Mouse (Mus musculus): Measurements from ENCODE around the gene Fars2. TPM values are rescaled to one million over a fixed set of nuclear protein-coding genes. Genes with fewer than 3 reads are reported as not detected.
A peak's percentile ranks its signal among the peaks of the same experiment; 100 is the strongest.

Fars2 gene
- polyA plus RNA-seq, 1 experiment from 2014 or later = 30.6 TPM

- Histone ChIP-seq H3K4me2 (replicated peaks) (no peak overlapping the region), H3K9me3 (no peaks in the 10 kb centered on the region), H3K4me1 (no peaks in the 10 kb centered on the region), H3K36me3 (no peaks in the 10 kb centered on the region), H3K9ac (no peak overlapping the region), H3K27ac (no peak overlapping the region), H3K4me3 (no peak overlapping the region), H3K27me3 (replicated peaks) (no peaks in the 10 kb centered on the region)
- no peak for ATAC-seq (ENCODE audit: low FRiP score, low read depth)
- 49% methylated on average over 7 of the region's 7 CpGs for WGBS
These were observed 531.0 kb downstream of the Fars2 start for GRCm38 (mm10) chr13:36648257-36648656.

- Histone ChIP-seq H3K27me3 (replicated peaks) (no peaks in the 10 kb centered on the region), H3K27ac (no peak overlapping the region), H3K9ac (no peak overlapping the region), H3K4me1 (no peaks in the 10 kb centered on the region), H3K9me3 (no peaks in the 10 kb centered on the region), H3K4me2 (replicated peaks) (no peak overlapping the region), H3K4me3 (no peak overlapping the region), H3K36me3 (no peaks in the 10 kb centered on the region)
- ATAC-seq (ENCODE audit: low FRiP score, low read depth) = no peak
- 69% methylated on average over 3 of the region's 3 CpGs for WGBS
These were observed 537.0 kb downstream of the Fars2 start for GRCm38 (mm10) chr13:36654251-36654650.

- no peak overlapping the region for H3K4me3 ChIP-seq
- H3K4me1 ChIP-seq = no peaks in the 10 kb centered on the region
- no peak overlapping the region for H3K27ac ChIP-seq
- no peaks in the 10 kb centered on the region for H3K9me3 ChIP-seq
- no peak for ATAC-seq (ENCODE audit: low FRiP score, low read depth)
- 86% methylated on average over 1 of the region's 1 CpGs for WGBS
- H3K27me3 ChIP-seq (replicated peaks) = no peaks in the 10 kb centered on the region
- no peaks in the 10 kb centered on the region for H3K36me3 ChIP-seq
- no peak overlapping the region for H3K9ac ChIP-seq
- no peak overlapping the region for H3K4me2 ChIP-seq (replicated peaks)
These were observed 562.1 kb downstream of the Fars2 start for GRCm38 (mm10) chr13:36679345-36679744.

GRCm38 (mm10) chr13:36680690-36681355 is 563.6 kb downstream of the Fars2 start:
- Histone ChIP-seq H3K4me3 (no peak overlapping the region), H3K36me3 (no peaks in the 10 kb centered on the region), H3K27ac (no peak overlapping the region), H3K4me2 (replicated peaks) (no peak overlapping the region), H3K4me1 (no peaks in the 10 kb centered on the region), H3K27me3 (replicated peaks) (no peaks in the 10 kb centered on the region), H3K9me3 (no peaks in the 10 kb centered on the region), H3K9ac (no peak overlapping the region)
- no peak for ATAC-seq (ENCODE audit: low FRiP score, low read depth)
- 93% methylated on average over 8 of the region's 8 CpGs for WGBS

- Histone ChIP-seq H3K36me3 (no peaks in the 10 kb centered on the region), H3K4me1 (no peaks in the 10 kb centered on the region), H3K4me2 (replicated peaks) (no peak overlapping the region), H3K27ac (no peak overlapping the region), H3K4me3 (no peak overlapping the region), H3K27me3 (replicated peaks) (no peaks in the 10 kb centered on the region), H3K9ac (no peak overlapping the region), H3K9me3 (no peaks in the 10 kb centered on the region)
- no peak for ATAC-seq (ENCODE audit: low FRiP score, low read depth)
- WGBS = 88% methylated on average over 4 of the region's 4 CpGs
These were observed 566.4 kb downstream of the Fars2 start for GRCm38 (mm10) chr13:36683581-36683980.

- H3K36me3 ChIP-seq = no peaks in the 10 kb centered on the region
- H3K9ac ChIP-seq = no peak overlapping the region
- H3K4me3 ChIP-seq = no peak overlapping the region
- H3K4me1 ChIP-seq = no peaks in the 10 kb centered on the region
- no peak overlapping the region for H3K4me2 ChIP-seq (replicated peaks)
- WGBS = 73% methylated on average over 7 of the region's 7 CpGs
- no peaks in the 10 kb centered on the region for H3K9me3 ChIP-seq
- H3K27ac ChIP-seq = no peak overlapping the region
- H3K27me3 ChIP-seq (replicated peaks) = no peaks in the 10 kb centered on the region
- no peak for ATAC-seq (ENCODE audit: low FRiP score, low read depth)
These were observed 578.4 kb downstream of the Fars2 start for GRCm38 (mm10) chr13:36695516-36696201.

- no peak overlapping the region for H3K9ac ChIP-seq
- no peak for ATAC-seq (ENCODE audit: low FRiP score, low read depth)
- H3K4me2 ChIP-seq (replicated peaks) = no peak overlapping the region
- no peak overlapping the region for H3K27ac ChIP-seq
- no peaks in the 10 kb centered on the region for H3K9me3 ChIP-seq
- H3K4me1 ChIP-seq = no peaks in the 10 kb centered on the region
- H3K4me3 ChIP-seq = no peak overlapping the region
- H3K36me3 ChIP-seq = no peaks in the 10 kb centered on the region
- 90% methylated on average over 8 of the region's 8 CpGs for WGBS
- H3K27me3 ChIP-seq (replicated peaks) = no peaks in the 10 kb centered on the region
These were observed 579.1 kb downstream of the Fars2 start for GRCm38 (mm10) chr13:36696351-36696771.

GRCm38 (mm10) chr13:36707088-36707690 is 590.0 kb downstream of the Fars2 start:
- no peak overlapping the region for H3K27ac ChIP-seq
- 38% methylated on average over 3 of the region's 3 CpGs for WGBS
- no peak for ATAC-seq (ENCODE audit: low FRiP score, low read depth)

GRCm38 (mm10) chr13:36714101-36714500 is 596.9 kb downstream of the Fars2 start:
- H3K4me2 ChIP-seq (replicated peaks) = no peak overlapping the region
- H3K4me3 ChIP-seq = no peak overlapping the region
- H3K27me3 ChIP-seq (replicated peaks) = no peaks in the 10 kb centered on the region
- no peak overlapping the region for H3K9ac ChIP-seq
- no peak overlapping the region for H3K27ac ChIP-seq
- H3K4me1 ChIP-seq = no peaks in the 10 kb centered on the region
- ATAC-seq (ENCODE audit: low FRiP score, low read depth) = no peak
- no peaks in the 10 kb centered on the region for H3K36me3 ChIP-seq
- WGBS = 78% methylated on average over 2 of the region's 2 CpGs
- no peaks in the 10 kb centered on the region for H3K9me3 ChIP-seq

More at GRCm38 (mm10) chr13:36707088-36707690, 590.0 kb downstream of the Fars2 start:
- Histone ChIP-seq H3K4me2 (replicated peaks) (no peak overlapping the region), H3K36me3 (no peaks in the 10 kb centered on the region), H3K27me3 (replicated peaks) (no peaks in the 10 kb centered on the region), H3K4me3 (no peak overlapping the region), H3K4me1 (no peaks in the 10 kb centered on the region), H3K9me3 (no peaks in the 10 kb centered on the region), H3K9ac (no peak overlapping the region)

- no peak overlapping the region for H3K4me3 ChIP-seq
- H3K9me3 ChIP-seq = no peaks in the 10 kb centered on the region
- ATAC-seq (ENCODE audit: low FRiP score, low read depth) = 0 out of 2 replicates have a peak, but pooled peaks have one; percentile 33
- H3K4me1 ChIP-seq = no peaks in the 10 kb centered on the region
- no peak overlapping the region for H3K9ac ChIP-seq
- no peak overlapping the region for H3K4me2 ChIP-seq (replicated peaks)
- 57% methylated on average over 2 of the region's 2 CpGs for WGBS
- H3K36me3 ChIP-seq = no peaks in the 10 kb centered on the region
- no peak overlapping the region for H3K27ac ChIP-seq
- peaks cover 1% of the 10 kb centered on the region for H3K27me3 ChIP-seq (replicated peaks)
These were observed 599.5 kb downstream of the Fars2 start for GRCm38 (mm10) chr13:36716708-36717107.

- Histone ChIP-seq H3K9me3 (no peaks in the 10 kb centered on the region), H3K36me3 (no peaks in the 10 kb centered on the region), H3K4me3 (no peak overlapping the region), H3K4me1 (no peaks in the 10 kb centered on the region), H3K27me3 (replicated peaks) (peaks cover 7% of the 10 kb centered on the region), H3K4me2 (replicated peaks) (no peak overlapping the region), H3K27ac (no peak overlapping the region), H3K9ac (no peak overlapping the region)
- no peak for ATAC-seq (ENCODE audit: low FRiP score, low read depth)
- WGBS = 75% methylated on average over 3 of the region's 3 CpGs
These were observed 600.2 kb downstream of the Fars2 start for GRCm38 (mm10) chr13:36717376-36717775.

GRCm38 (mm10) chr13:36720297-36721017 is 603.2 kb downstream of the Fars2 start:
- WGBS = 87% methylated on average over 5 of the region's 5 CpGs
- H3K27me3 ChIP-seq (replicated peaks) = peaks cover 30% of the 10 kb centered on the region
- H3K36me3 ChIP-seq = no peaks in the 10 kb centered on the region
- no peak overlapping the region for H3K27ac ChIP-seq
- peaks cover 16% of the 10 kb centered on the region; the same call in 1 of the 2 replicates for H3K4me1 ChIP-seq
- no peak overlapping the region for H3K4me3 ChIP-seq
- ATAC-seq (ENCODE audit: low FRiP score, low read depth) = no peak
- H3K9ac ChIP-seq = no peak overlapping the region
- H3K9me3 ChIP-seq = no peaks in the 10 kb centered on the region
- H3K4me2 ChIP-seq (replicated peaks) = no peak overlapping the region

All from neural tube, embryonic 12.5 days (tissue).